In the genomic region with DNA sequence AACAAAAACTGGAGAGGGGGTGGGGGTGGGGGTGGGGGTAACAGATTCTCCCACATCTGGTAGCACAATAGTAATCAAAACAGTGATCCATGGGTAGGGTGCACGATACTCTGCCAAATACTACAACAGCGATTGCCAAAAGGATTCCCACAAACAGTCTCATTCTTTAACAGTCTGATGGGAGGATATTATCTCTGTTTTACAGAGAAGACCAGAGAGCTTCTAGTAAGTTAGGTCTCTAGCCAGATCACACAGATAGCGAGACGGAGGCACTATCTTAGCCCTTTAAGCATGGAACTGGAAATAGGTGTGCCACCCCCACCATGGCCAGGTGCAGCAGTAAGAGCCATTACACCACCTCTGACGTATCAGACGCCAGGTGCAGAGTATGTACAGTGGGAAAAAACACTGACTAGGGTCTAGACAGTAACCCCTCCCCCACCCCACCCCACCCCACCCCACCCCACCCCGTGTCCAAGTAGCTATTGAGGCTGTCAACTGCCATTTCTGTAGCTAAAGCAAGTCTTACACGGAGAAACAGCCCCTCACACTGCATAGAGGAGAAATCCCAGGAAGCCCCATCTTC, we compare ENCODE assay signal across 17 mouse cellular contexts.
"Had no signal": no experiment of that assay in that cellular context is flagged by ENCODE, and none has a peak within 500 bp of the region (broad histone marks: within the 10 kb centered on the region; RNA-seq: fewer than 3 reads in every experiment).

No protein-coding gene starts in this region.

- DNase-seq: kidney, adult 2 months; kidney, postnatal 36 days; liver; liver, embryonic 13.5 days; liver, postnatal 0 days; lung, postnatal 14 days; retina, postnatal 1 day; thymus, adult 2 months; thymus, postnatal 4 days had no signal

- H3K9ac ChIP-seq: limb, embryonic 12.5 days; liver, embryonic 13.5 days; liver, postnatal 0 days; lung, embryonic 15.5 days; midbrain, embryonic 13.5 days; neural tube, embryonic 12.5 days had no signal

- H3K36me3 ChIP-seq: liver, embryonic 13.5 days; lung, embryonic 15.5 days; midbrain, embryonic 13.5 days; neural tube, embryonic 12.5 days had no signal

- H3K27me3 ChIP-seq: limb, embryonic 12.5 days; liver, embryonic 13.5 days; lung, embryonic 15.5 days; midbrain, embryonic 13.5 days; neural tube, embryonic 12.5 days had no signal

- H3K4me2 ChIP-seq: limb, embryonic 12.5 days; liver, embryonic 13.5 days; lung, embryonic 15.5 days; midbrain, embryonic 13.5 days; neural tube, embryonic 12.5 days had no signal

- H3K9me3 ChIP-seq: lung, embryonic 15.5 days; midbrain, embryonic 13.5 days; neural tube, embryonic 12.5 days had no signal

- H3K4me3 ChIP-seq: layer of hippocampus, adult 2 months; limb, embryonic 12.5 days; liver, embryonic 13.5 days; lung, embryonic 15.5 days; midbrain, embryonic 13.5 days; myocyte; neural tube, embryonic 12.5 days had no signal

- ATAC-seq: liver, postnatal 0 days; midbrain, embryonic 13.5 days had no signal

- H3K4me1 ChIP-seq: lung, embryonic 15.5 days; neural tube, embryonic 12.5 days had no signal

- H3K27ac ChIP-seq: kidney, postnatal 0 days; layer of hippocampus, adult 2 months; limb, embryonic 12.5 days; liver, embryonic 13.5 days; lung, embryonic 15.5 days; macrophage; midbrain, embryonic 13.5 days; neural tube, embryonic 12.5 days had no signal
